Mouse (Mus musculus) embryonic facial prominence, embryonic 15.5 days (tissue): ENCODE measurements around the gene Btbd35f16. TPM values are rescaled to one million over a fixed set of nuclear protein-coding genes. Genes with fewer than 3 reads are reported as not detected.
"Not testable (repeated sequence)": the region's sequence is repeated elsewhere in the genome, so short reads cannot be mapped to it uniquely, and the experiment has no call there.

Experiments used
- ATAC-seq: fragments of 200-750 bp; cut with Nextera tagmentation; 2 replicates; pipeline ENCODE4 v1.8.0; 2017; ENCODE audit warnings: low read depth, moderate TSS enrichment; ENCODE audit not compliant: insufficient number of reproducible peaks, low FRiP score, low TSS enrichment
- H3K27ac ChIP-seq: fragments of 300-500 bp; sonication (generic); replicated peaks from 2 replicates; pipeline ENCODE4 v1.5.1; 2015; ENCODE audit warnings: mild to moderate bottlenecking, inconsistent platforms
- H3K27me3 ChIP-seq: fragments of 300-500 bp; sonication (generic); 2 replicates; pipeline ENCODE4 v1.6.1; 2015; ENCODE audit warnings: inconsistent platforms
- H3K36me3 ChIP-seq: fragments of 300-500 bp; sonication (generic); 2 replicates; pipeline ENCODE4 v1.6.1; 2015; ENCODE audit warnings: mild to moderate bottlenecking, inconsistent platforms
- H3K4me1 ChIP-seq: fragments of 300-500 bp; sonication (generic); 2 replicates; pipeline ENCODE4 v1.6.1; 2015; ENCODE audit warnings: inconsistent platforms
- H3K4me2 ChIP-seq: fragments of 300-500 bp; sonication (generic); replicated peaks from 2 replicates; pipeline ENCODE4 v1.6.1; 2015; ENCODE audit warnings: mild to moderate bottlenecking, inconsistent platforms
- H3K4me3 ChIP-seq: fragments of 300-500 bp; sonication (generic); replicated peaks from 2 replicates; pipeline ENCODE4 v1.5.1; 2015; ENCODE audit warnings: mild to moderate bottlenecking, inconsistent platforms
- H3K9ac ChIP-seq: fragments of 300-500 bp; sonication (generic); 2 replicates; pipeline ENCODE4 v1.6.1; 2015; ENCODE audit warnings: inconsistent platforms
- H3K9me3 ChIP-seq: fragments of 300-500 bp; sonication (generic); replicated peaks from 2 replicates; pipeline ENCODE4 v1.6.1; 2016; ENCODE audit warnings: inconsistent platforms
- whole genome bisulfite sequencing: fragments of 180-500 bp; shearing (Covaris S2); methylation state at CpG from one replicate; pipeline ENCODE4 v1.1.7; 2015; 5-methylcytosine and 5-hydroxymethylcytosine counted together
- polyA plus RNA-seq: library from polyadenylated mRNA; unstranded; fragments of >200 nt; fragmentation: Nextera tagmentation; extraction: Ambion mirVana; gene quantifications from 2 replicates; pipeline ENCODE4 v1.2.1, GENCODE M21; 2015

The Btbd35f16 gene
- polyA plus RNA-seq = not detected in 2 replicates

DNA sequence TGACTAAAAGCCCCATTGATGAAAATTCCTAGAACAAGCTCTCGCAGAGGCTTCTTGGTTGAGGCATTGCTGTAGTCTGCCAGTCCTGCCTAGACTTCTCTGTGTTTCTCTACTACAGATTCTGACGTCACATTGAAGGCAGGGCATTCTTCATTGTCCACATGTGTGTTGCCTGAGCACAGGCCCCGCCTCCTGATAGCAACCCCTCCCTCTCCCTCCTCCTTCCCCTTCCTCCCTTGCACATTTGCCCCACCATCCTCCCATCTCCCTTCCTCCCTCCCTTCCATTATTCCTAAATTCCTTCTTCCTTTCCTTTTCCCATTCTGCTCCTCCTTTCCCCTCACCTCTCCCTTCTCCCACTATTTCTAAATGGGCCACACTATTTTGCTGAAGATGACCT, at the start of gene Btbd35f16:
Gene Btbd35f16 (minus strand): TSS at position 101 of the 400 bp plus-strand sequence.
- not testable (repeated sequence) for H3K9ac ChIP-seq, ATAC-seq, H3K27me3 ChIP-seq, H3K27ac ChIP-seq, H3K4me3 ChIP-seq, H3K36me3 ChIP-seq, H3K9me3 ChIP-seq, H3K4me2 ChIP-seq, H3K4me1 ChIP-seq
- WGBS = 77% methylated on average over 2 of the region's 3 CpGs

Other genes with a start within 250 kb of the Btbd35f16 start
- not detected in 2 replicates for gene Btbd35f10, start 204.1 kb downstream of the Btbd35f16 start, polyA plus RNA-seq
- gene Btbd35f3, start 80.7 kb upstream of the Btbd35f16 start, polyA plus RNA-seq = not detected in 2 replicates
- not detected in 2 replicates for gene Btbd35f28, start 239.6 kb upstream of the Btbd35f16 start, polyA plus RNA-seq